Mouse (Mus musculus): Measurements from ENCODE around the gene Olfr678. TPM values are rescaled to one million over a fixed set of nuclear protein-coding genes. Genes with fewer than 3 reads are reported as not detected.
"Not testable (repeated sequence)": the region's sequence is repeated elsewhere in the genome, so short reads cannot be mapped to it uniquely, and the experiment has no call there.

The Olfr678 gene
- total RNA-seq (2014; fragmentation: Nextera tagmentation) (not detected in 2 replicates), total RNA-seq (2017) (0.16 TPM in 1 of 2 replicates, not detected in the other), polyA plus RNA-seq (2012) (not detected in 2 replicates)

GRCm38 (mm10) chr7:105064175-105064574 is at the start of gene Olfr678:
Olfr678 (plus strand) TSS chr7:105064475.
- no peaks in the 10 kb centered on the region for H3K27me3 ChIP-seq (ENCODE audit: insufficient read depth, low read length)
- ATAC-seq (ENCODE audit: extremely low read depth, insufficient number of reproducible peaks, low FRiP score, poor library complexity, severe bottlenecking) (no peak), DNase-seq (ENCODE audit: low spot score) (no peak)
- no peaks in the 10 kb centered on the region for H3K4me1 ChIP-seq (ENCODE audit: insufficient read depth, low read depth, low read length)
- H3K9me3 ChIP-seq (replicated peaks) = no peaks in the 10 kb centered on the region
- no peak within 1 kb of the TSS for H3K4me3 ChIP-seq (ENCODE audit: low read depth, low read length)
- TF ChIP-seq GATA2 (IDR thresholded peaks at IDR 0.05; ENCODE audit: borderline replicate concordance, low read depth, low read length) (no peak), CTCF (IDR thresholded peaks at IDR 0.05; ENCODE audit: low read depth, low read length) (no peak), POLR2AphosphoS5 (IDR thresholded peaks at IDR 0.05; ENCODE audit: insufficient replicate concordance, low read depth, low read length) (no peak), GATA1 (IDR thresholded peaks at IDR 0.05; ENCODE audit: borderline replicate concordance, low read length) (no peak), TAL1 (conservative IDR thresholded peaks at IDR 0.05; ENCODE audit: low read depth, low read length) (no peak)
- H3K36me3 ChIP-seq (replicated peaks) = no peaks in the 10 kb centered on the region

GRCm38 (mm10) chr7:105022530-105022929 is 41.7 kb upstream of the Olfr678 start:
- ATAC-seq (ENCODE audit: extremely low read depth, insufficient number of reproducible peaks, low FRiP score, poor library complexity, severe bottlenecking) (no peak), DNase-seq (ENCODE audit: low spot score) (no peak)
- Histone ChIP-seq H3K4me3 (ENCODE audit: low read depth, low read length) (no peak overlapping the region), H3K9me3 (replicated peaks) (no peaks in the 10 kb centered on the region), H3K36me3 (replicated peaks) (no peaks in the 10 kb centered on the region), H3K4me1 (ENCODE audit: insufficient read depth, low read depth, low read length) (no peaks in the 10 kb centered on the region), H3K27me3 (ENCODE audit: insufficient read depth, low read length) (no peaks in the 10 kb centered on the region)
- TF ChIP-seq GATA2 (IDR thresholded peaks at IDR 0.05; ENCODE audit: borderline replicate concordance, low read depth, low read length) = no peak
- TF ChIP-seq CTCF (IDR thresholded peaks at IDR 0.05; ENCODE audit: low read depth, low read length) = no peak
- TF ChIP-seq TAL1 (conservative IDR thresholded peaks at IDR 0.05; ENCODE audit: low read depth, low read length) = no peak
- no peak for TF ChIP-seq GATA1 (IDR thresholded peaks at IDR 0.05; ENCODE audit: borderline replicate concordance, low read length)
- no peak for TF ChIP-seq POLR2AphosphoS5 (IDR thresholded peaks at IDR 0.05; ENCODE audit: insufficient replicate concordance, low read depth, low read length)

- no peaks in the 10 kb centered on the region for H3K36me3 ChIP-seq (replicated peaks)
- ATAC-seq (ENCODE audit: extremely low read depth, insufficient number of reproducible peaks, low FRiP score, poor library complexity, severe bottlenecking) (no peak), DNase-seq (ENCODE audit: low spot score) (no peak)
- no peaks in the 10 kb centered on the region for H3K9me3 ChIP-seq (replicated peaks)
- no peak within 1 kb of the TSS for H3K4me3 ChIP-seq (ENCODE audit: low read depth, low read length)
- TF ChIP-seq POLR2AphosphoS5 (IDR thresholded peaks at IDR 0.05; ENCODE audit: insufficient replicate concordance, low read depth, low read length) (no peak), CTCF (IDR thresholded peaks at IDR 0.05; ENCODE audit: low read depth, low read length) (no peak), GATA2 (IDR thresholded peaks at IDR 0.05; ENCODE audit: borderline replicate concordance, low read depth, low read length) (no peak), TAL1 (conservative IDR thresholded peaks at IDR 0.05; ENCODE audit: low read depth, low read length) (no peak), GATA1 (IDR thresholded peaks at IDR 0.05; ENCODE audit: borderline replicate concordance, low read length) (no peak)
- H3K4me1 ChIP-seq (ENCODE audit: insufficient read depth, low read depth, low read length) = no peaks in the 10 kb centered on the region
- H3K27me3 ChIP-seq (ENCODE audit: insufficient read depth, low read length) = no peaks in the 10 kb centered on the region
Measured at GRCm38 (mm10) chr7:105028360-105028759, 35.9 kb upstream of the Olfr678 start, which contains the start of gene Olfr675. Olfr675 (minus strand) TSS chr7:105028460.

DNA sequence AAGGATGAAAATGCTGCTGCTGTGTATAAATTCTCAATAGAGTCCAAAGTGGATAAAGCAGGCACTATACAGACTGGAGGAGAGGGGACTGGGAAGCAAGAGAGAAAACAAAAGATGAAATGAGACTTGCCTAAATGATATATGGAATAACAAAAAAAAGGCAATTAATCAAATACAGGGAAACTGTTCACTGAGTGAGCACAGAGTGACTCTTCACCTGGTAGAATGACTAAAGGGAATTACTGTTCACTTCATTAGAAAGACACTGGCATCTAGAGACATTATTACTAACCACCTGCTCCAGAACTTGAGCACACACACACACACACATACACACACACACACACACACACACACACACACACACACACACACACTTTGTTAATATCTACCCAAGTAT is 31.9 kb upstream of the Olfr678 start, which contains the start of gene Olfr676:
Olfr676 (plus strand) TSS at position 301 of the 400 bp plus-strand sequence.
- no peaks in the 10 kb centered on the region for H3K27me3 ChIP-seq (ENCODE audit: insufficient read depth, low read length)

GRCm38 (mm10) chr7:105033836-105034235 is 30.4 kb upstream of the Olfr678 start:
- H3K4me1 ChIP-seq (ENCODE audit: insufficient read depth, low read depth, low read length); H3K36me3 ChIP-seq (replicated peaks); ATAC-seq (ENCODE audit: extremely low read depth, insufficient number of reproducible peaks, low FRiP score, poor library complexity, severe bottlenecking); H3K4me3 ChIP-seq (ENCODE audit: low read depth, low read length); H3K9me3 ChIP-seq (replicated peaks); H3K27me3 ChIP-seq (ENCODE audit: insufficient read depth, low read length); DNase-seq (ENCODE audit: low spot score): not testable (repeated sequence)

More for the DNA sequence above, 31.9 kb upstream of the Olfr678 start, which contains the start of gene Olfr676:
- Histone ChIP-seq H3K4me3 (ENCODE audit: low read depth, low read length) (no peak within 1 kb of the TSS), H3K9me3 (replicated peaks) (no peaks in the 10 kb centered on the region), H3K36me3 (replicated peaks) (no peaks in the 10 kb centered on the region), H3K4me1 (ENCODE audit: insufficient read depth, low read depth, low read length) (no peaks in the 10 kb centered on the region)
- ATAC-seq (ENCODE audit: extremely low read depth, insufficient number of reproducible peaks, low FRiP score, poor library complexity, severe bottlenecking) = no peak
- DNase-seq (ENCODE audit: low spot score) = no peak
- TF ChIP-seq GATA1 (IDR thresholded peaks at IDR 0.05; ENCODE audit: borderline replicate concordance, low read length) (no peak), POLR2AphosphoS5 (IDR thresholded peaks at IDR 0.05; ENCODE audit: insufficient replicate concordance, low read depth, low read length) (no peak), GATA2 (IDR thresholded peaks at IDR 0.05; ENCODE audit: borderline replicate concordance, low read depth, low read length) (no peak), TAL1 (conservative IDR thresholded peaks at IDR 0.05; ENCODE audit: low read depth, low read length) (no peak), CTCF (IDR thresholded peaks at IDR 0.05; ENCODE audit: low read depth, low read length) (no peak)

DNA sequence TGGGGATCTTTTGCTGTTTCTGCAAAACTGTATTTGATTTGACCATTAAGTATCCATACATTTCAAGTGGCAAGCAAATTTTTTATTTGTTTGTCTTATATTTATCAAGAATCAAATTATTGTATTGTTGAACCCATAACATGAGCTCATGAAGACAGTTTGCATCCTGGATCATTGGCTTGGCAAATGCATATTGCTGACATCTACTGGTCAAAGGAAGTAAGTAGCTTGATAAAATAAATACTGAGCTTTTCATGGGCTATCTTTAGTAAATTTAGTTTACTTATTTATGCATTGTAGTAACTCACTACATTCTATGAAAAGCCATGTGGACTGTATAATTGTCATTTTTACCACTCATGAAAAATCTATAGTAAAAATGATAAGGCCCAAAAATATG is 5.3 kb upstream of the Olfr678 start:
- H3K36me3 ChIP-seq (replicated peaks) = no peaks in the 10 kb centered on the region
- TF ChIP-seq TAL1 (conservative IDR thresholded peaks at IDR 0.05; ENCODE audit: low read depth, low read length) (no peak), GATA2 (IDR thresholded peaks at IDR 0.05; ENCODE audit: borderline replicate concordance, low read depth, low read length) (no peak), GATA1 (IDR thresholded peaks at IDR 0.05; ENCODE audit: borderline replicate concordance, low read length) (no peak), POLR2AphosphoS5 (IDR thresholded peaks at IDR 0.05; ENCODE audit: insufficient replicate concordance, low read depth, low read length) (no peak), CTCF (IDR thresholded peaks at IDR 0.05; ENCODE audit: low read depth, low read length) (no peak)
- ATAC-seq (ENCODE audit: extremely low read depth, insufficient number of reproducible peaks, low FRiP score, poor library complexity, severe bottlenecking) = no peak
- H3K27me3 ChIP-seq (ENCODE audit: insufficient read depth, low read length) = no peaks in the 10 kb centered on the region
- H3K4me3 ChIP-seq (ENCODE audit: low read depth, low read length) = no peak overlapping the region
- no peak for DNase-seq (ENCODE audit: low spot score)
- no peaks in the 10 kb centered on the region for H3K9me3 ChIP-seq (replicated peaks)
- H3K4me1 ChIP-seq (ENCODE audit: insufficient read depth, low read depth, low read length) = no peaks in the 10 kb centered on the region
